Mouse (Mus musculus) right cerebral cortex, postnatal 4 days (tissue): Measurements from ENCODE around the gene 4933434E20Rik.

ENCODE experiments used
- DNase-seq: peaks from one replicate; pipeline ENCODE4 v3.0.0-alpha.2; 2022

Gene 4933434E20Rik

GRCm38 (mm10) chr3:90081365-90082240 is 30.2 kb downstream of the 4933434E20Rik start:
- DNase-seq, result no peak

GRCm38 (mm10) chr3:90083034-90083433 is 31.6 kb downstream of the 4933434E20Rik start:
- peak; percentile 21 for DNase-seq

- peak; percentile 26 for DNase-seq
These were observed 32.4 kb downstream of the 4933434E20Rik start for GRCm38 (mm10) chr3:90083698-90084324.

DNA sequence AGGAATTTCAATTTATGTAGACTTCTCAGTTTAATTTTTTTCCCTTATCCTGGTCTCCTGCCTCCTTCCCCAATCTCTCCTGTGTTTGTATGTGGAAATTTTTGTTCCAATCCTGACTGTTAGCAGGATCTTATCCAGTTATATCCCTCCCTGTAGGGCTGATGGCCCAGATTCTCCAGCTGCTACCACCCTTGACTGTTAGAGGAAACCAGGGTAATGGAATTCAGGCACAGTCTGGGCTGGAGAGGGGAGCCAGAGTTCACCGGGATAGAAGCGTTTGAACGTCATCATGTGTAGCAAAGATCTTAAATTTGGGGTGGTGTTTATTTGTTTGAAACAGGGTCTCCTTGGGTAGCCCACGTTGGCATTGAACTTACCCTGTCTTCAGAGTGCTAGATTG is 33.4 kb downstream of the 4933434E20Rik start:
- no peak for DNase-seq

- no peak for DNase-seq
These were observed 33.8 kb downstream of the 4933434E20Rik start for GRCm38 (mm10) chr3:90085281-90085680.

DNA sequence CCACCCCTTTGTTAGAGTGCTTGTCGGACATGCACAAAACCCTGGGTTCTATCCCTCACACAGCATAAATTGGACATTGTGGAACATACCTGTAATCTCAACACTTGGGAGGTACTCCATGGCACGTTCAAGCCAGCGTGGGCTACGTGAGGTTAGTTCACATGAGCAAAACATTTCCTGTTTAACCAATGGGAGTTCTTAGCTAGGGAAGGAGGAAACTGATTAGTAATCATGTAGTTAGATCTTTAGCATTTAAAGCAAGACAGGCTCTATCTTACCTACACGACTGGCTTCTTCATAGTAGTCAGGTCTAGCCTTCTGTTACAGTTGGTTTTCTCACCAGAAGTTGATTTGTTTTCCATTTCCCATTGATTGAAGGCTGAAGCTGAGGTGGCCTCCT is 34.6 kb downstream of the 4933434E20Rik start:
- no peak for DNase-seq

- no peak for DNase-seq
These were observed 37.2 kb downstream of the 4933434E20Rik start for GRCm38 (mm10) chr3:90088617-90089016.

DNA sequence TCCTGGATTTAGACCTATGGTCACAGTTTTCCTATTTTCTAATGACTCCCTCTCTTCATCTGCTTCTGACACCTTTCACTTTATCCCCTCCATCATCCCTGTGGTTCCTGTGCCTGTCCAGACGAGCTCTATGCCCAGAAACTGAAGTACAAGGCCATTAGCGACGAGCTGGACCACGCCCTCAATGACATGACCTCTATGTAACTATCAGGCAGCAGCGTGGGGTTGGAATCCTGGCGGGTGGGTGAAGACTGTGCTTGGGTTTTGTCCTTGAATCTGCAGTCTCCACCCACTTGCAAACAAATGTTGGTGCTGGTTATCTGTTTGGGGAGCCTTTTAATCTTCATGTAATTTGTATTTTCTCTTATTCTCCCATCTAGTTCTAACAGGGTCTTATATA is 39.5 kb downstream of the 4933434E20Rik start:
- DNase-seq, result no peak

DNA sequence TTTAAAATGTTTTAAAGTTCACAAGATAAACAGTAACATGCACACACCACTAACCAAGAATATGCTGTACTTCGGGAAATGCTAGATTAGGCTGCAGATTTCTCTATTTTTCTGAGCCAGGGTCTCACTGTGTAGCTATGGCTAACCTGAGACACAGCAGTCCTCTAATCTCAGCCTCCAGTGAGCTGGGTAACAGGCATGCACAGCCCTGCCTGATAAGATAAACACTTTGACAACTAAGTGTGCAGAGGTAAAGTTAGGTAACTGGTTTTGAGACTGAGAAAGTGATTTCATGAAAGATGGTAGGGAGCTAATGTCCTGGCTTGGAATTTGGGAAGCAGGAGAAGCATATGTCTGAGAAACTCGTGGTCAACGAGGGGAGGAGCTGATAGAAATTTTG is 43.0 kb downstream of the 4933434E20Rik start:
- no peak for DNase-seq

- no peak for DNase-seq
These were observed 46.5 kb downstream of the 4933434E20Rik start for GRCm38 (mm10) chr3:90097928-90098327.

DNA sequence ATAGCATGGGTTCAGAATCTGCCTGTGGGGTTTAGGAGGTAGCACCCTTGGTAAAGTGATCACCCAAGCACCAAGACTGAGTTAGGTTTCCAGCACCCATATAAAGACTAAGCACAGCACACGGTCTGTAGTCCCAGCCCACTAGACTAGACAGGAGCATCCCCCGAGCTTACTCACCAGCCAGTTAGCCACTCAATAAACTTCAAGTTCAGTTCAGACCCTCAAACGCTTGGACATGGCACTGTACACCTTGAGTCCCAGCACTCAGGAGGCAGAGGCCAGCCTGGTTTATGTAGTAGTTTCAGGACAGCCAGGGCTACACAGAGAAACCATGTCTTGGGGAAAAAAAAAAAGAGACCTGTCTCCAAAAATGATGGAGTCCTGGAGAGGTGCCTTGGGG is 49.6 kb downstream of the 4933434E20Rik start:
- no peak for DNase-seq

DNA sequence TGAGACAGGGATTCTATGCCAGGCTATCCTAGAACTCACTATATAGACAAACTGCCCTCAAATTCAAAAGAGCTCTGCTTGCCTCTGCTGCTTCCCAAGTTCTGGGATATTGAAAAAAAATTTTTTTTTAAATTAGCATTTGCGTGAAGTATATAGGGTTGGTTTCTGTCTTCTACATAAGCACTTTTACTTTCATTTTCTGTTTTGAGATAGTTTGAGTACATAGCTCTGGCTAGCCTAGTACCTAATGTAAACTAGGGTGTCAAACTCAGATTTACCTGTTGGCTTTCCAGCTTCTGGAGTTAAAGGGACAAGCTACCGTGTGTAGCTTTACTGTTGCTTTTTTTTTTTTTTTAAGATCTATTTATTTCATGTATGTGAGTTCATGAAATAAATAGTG is 50.2 kb downstream of the 4933434E20Rik start:
- no peak for DNase-seq

DNA sequence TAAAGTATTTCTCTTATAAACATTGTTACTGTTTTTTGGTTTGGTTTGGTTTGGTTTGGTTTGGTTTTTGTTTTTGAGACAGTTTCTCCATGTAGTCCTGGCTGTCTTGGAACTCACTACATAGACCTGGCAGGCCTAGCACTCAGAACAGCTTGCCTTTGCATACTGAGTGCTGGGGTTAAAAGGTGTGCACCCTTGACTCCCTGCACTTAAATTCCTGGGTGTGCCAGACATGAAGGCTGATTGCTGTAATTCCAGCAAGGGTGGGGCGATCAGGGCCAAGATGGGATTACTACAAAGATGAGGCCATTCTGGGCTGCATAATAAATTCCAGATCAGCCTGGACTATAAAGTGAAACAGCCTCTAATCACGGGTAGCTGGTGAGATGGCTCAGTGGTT is 50.8 kb downstream of the 4933434E20Rik start:
- no peak for DNase-seq

- DNase-seq, result no peak
These were observed 51.7 kb downstream of the 4933434E20Rik start for GRCm38 (mm10) chr3:90103176-90103575.

DNA sequence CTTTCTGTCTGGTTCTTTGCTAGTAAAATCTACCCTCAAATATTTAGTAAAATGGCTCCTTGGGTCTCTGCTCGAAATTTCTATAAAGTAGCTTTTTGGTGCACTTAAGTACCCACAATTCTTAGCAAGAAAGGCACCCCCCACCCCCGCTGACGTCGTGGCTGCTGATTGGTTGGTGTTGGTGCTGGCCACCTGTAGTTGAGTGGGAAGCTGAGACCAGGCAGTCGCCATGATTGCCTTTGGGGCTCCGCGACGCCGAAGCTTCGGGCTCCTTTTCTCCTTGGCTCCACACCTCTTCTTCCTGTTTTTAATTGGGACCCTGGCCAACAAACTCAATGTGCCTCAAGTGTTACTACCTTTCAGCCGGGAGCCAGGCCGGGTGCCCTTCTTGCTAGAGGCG is 52.5 kb downstream of the 4933434E20Rik start, which contains the start of gene Nup210l:
Gene Nup210l (plus strand): TSS at position 195 of the 400 bp plus-strand sequence.
- DNase-seq, result no peak

DNA sequence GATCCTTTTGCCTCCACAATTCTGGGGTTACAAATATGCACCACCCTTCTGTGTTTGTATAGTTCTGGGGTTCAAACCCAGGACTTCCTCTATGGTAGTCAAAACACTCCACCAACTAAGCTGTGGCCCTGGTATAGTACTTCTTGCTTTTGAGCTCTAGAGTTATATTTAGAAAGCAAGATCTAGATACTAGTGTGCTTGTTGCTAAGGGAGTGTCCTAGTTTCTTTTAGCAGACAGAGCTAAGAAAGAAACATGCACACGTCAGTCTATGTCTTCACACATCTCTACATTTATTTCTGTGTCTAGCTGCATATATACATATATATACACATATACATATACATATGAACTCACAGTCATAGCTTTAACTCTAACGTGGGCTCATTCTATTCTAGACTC is 60.3 kb downstream of the 4933434E20Rik start:
- no peak for DNase-seq

DNA sequence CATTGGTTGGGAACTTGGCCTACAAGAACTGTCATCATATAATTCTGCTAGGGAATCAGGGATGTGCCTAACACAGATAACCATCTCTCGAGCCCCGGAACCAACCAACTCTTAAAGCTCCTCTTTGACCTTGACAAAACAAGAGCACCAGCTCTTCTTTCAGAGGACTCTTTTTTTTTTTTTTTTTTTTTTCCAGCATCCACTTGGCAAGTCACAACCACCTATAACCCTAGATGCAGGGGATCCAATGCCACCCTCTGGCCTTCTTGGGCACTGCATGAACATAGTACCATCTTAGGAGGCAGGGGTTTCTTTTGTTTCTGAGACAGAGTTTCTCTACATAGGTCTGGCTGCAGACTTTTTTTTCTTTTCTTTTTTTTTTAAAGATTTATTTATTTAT is 62.9 kb downstream of the 4933434E20Rik start:
- DNase-seq, result no peak

DNA sequence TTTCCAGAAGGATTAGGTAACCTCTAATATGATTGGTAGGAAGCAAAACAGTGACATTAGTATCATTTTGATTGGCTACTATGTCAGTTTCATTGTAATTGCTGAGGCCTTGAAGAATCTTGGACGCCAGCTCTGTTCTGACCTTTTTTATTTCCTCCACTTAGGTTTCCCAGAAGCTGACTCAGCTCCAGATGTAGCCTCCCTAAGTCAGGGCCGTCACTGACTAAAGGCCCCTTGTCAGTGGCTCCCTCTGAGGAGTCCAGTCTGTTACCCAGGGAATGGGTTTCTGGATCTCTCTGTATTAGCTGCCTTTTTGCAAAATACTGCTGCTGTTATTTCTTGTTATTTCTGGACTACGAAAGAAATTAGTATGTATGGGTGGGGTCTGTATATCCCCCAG is 64.1 kb downstream of the 4933434E20Rik start:
- DNase-seq, result no peak
